Mouse (Mus musculus) intestine, postnatal 0 days (tissue): ENCODE data around the gene Chst11. TPM values are rescaled to one million over a fixed set of nuclear protein-coding genes. Genes with fewer than 3 reads are reported as not detected.

Experiments used
- ATAC-seq: fragments of 200-750 bp; cut with Nextera tagmentation; 2 replicates; pipeline ENCODE4 v1.8.0; 2017; ENCODE audit warnings: mild to moderate bottlenecking, moderate TSS enrichment, moderate library complexity
- H3K27ac ChIP-seq: fragments of 300-500 bp; sonication (generic); 2 replicates; pipeline ENCODE4 v1.5.1; 2014; ENCODE audit warnings: mild to moderate bottlenecking, low read depth, low read length, moderate library complexity
- H3K27me3 ChIP-seq: fragments of 300-500 bp; sonication (generic); replicated peaks from 2 replicates; pipeline ENCODE4 v1.6.1; 2014; ENCODE audit warnings: low read length, mixed read lengths; ENCODE audit not compliant: control insufficient read depth, insufficient read depth
- H3K36me3 ChIP-seq: fragments of 300-500 bp; sonication (generic); 2 replicates; pipeline ENCODE4 v1.6.1; 2014; ENCODE audit warnings: mild to moderate bottlenecking, moderate library complexity; ENCODE audit not compliant: control insufficient read depth, insufficient read depth
- H3K4me1 ChIP-seq: fragments of 300-500 bp; sonication (generic); replicated peaks from 2 replicates; pipeline ENCODE4 v1.6.1; 2014; ENCODE audit warnings: antibody characterized with exemption, low read length, mixed read lengths; ENCODE audit not compliant: control insufficient read depth, insufficient read depth
- H3K4me2 ChIP-seq: fragments of 300-500 bp; sonication (generic); replicated peaks from 2 replicates; pipeline ENCODE4 v1.6.1; 2014; ENCODE audit warnings: low read depth, mild to moderate bottlenecking, moderate library complexity
- H3K4me3 ChIP-seq: fragments of 300-500 bp; sonication (generic); 2 replicates; pipeline ENCODE4 v1.5.1; 2014; ENCODE audit warnings: low read depth, low read length
- H3K9ac ChIP-seq: fragments of 300-500 bp; sonication (generic); 2 replicates; pipeline ENCODE4 v1.6.1; 2014; ENCODE audit warnings: mild to moderate bottlenecking, low read depth, low read length
- H3K9me3 ChIP-seq: fragments of 300-500 bp; sonication (generic); 2 replicates; pipeline ENCODE4 v1.6.1; 2016; ENCODE audit warnings: mixed run types; ENCODE audit not compliant: control insufficient read depth
- CTCF ChIP-seq: sonication (generic); IDR thresholded peaks from 2 replicates; pipeline ENCODE4 v1.5.1; 2016; ENCODE audit warnings: low read depth, mild to moderate bottlenecking, control low read depth, antibody characterized with exemption, moderate library complexity
- WGBS: fragments of 180-500 bp; shearing (Covaris S2); extraction: QIAGEN DNeasy Blood & Tissue Kit; methylation state at CpG from one replicate; pipeline ENCODE4 v1.1.7; 2014; 5-methylcytosine and 5-hydroxymethylcytosine counted together
- polyA plus RNA-seq: library from polyadenylated mRNA; unstranded; fragments of >200 nt; fragmentation: Nextera tagmentation; extraction: Ambion mirVana; gene quantifications from 2 replicates; pipeline ENCODE4 v1.2.1, GENCODE M21; 2015

The Chst11 gene
- polyA plus RNA-seq, 1 experiment from 2014 or later: 0.50 TPM

- no peak overlapping the region for H3K4me2 ChIP-seq
- H3K36me3 ChIP-seq: no peaks in the 10 kb centered on the region
- H3K27me3 ChIP-seq: no peaks in the 10 kb centered on the region
- H3K9me3 ChIP-seq: no peaks in the 10 kb centered on the region
- H3K4me1 ChIP-seq: no peaks in the 10 kb centered on the region; the same call in 1 of the 2 replicates
- ATAC-seq: no peak
- no peak overlapping the region for H3K27ac ChIP-seq
- no peak overlapping the region for H3K9ac ChIP-seq
- 66% methylated on average over 10 of the region's 10 CpGs for WGBS
- no peak for TF ChIP-seq CTCF
- no peak overlapping the region for H3K4me3 ChIP-seq
Measured at GRCm38 (mm10) chr10:83080930-83081329, 95.6 kb downstream of the Chst11 start.

GRCm38 (mm10) chr10:83083946-83084345 lies 98.6 kb downstream of the Chst11 start:
- ATAC-seq: no peak
- no peak overlapping the region for H3K27ac ChIP-seq
- no peak overlapping the region for H3K4me3 ChIP-seq
- no peaks in the 10 kb centered on the region for H3K27me3 ChIP-seq
- H3K4me1 ChIP-seq: no peaks in the 10 kb centered on the region; the same call in 1 of the 2 replicates
- H3K9ac ChIP-seq: no peak overlapping the region
- H3K9me3 ChIP-seq: no peaks in the 10 kb centered on the region
- H3K36me3 ChIP-seq: no peaks in the 10 kb centered on the region
- no peak overlapping the region for H3K4me2 ChIP-seq
- 36% methylated on average over 9 of the region's 9 CpGs for WGBS
- no peak for TF ChIP-seq CTCF

GRCm38 (mm10) chr10:83088318-83088717 lies 103.0 kb downstream of the Chst11 start:
- Histone ChIP-seq H3K9me3 (no peaks in the 10 kb centered on the region), H3K4me1 (no peaks in the 10 kb centered on the region), H3K36me3 (no peaks in the 10 kb centered on the region), H3K4me3 (no peak overlapping the region), H3K4me2 (no peak overlapping the region), H3K9ac (no peak overlapping the region), H3K27ac (no peak overlapping the region), H3K27me3 (no peaks in the 10 kb centered on the region)
- 58% methylated on average over 7 of the region's 7 CpGs for WGBS
- no peak for ATAC-seq
- TF ChIP-seq CTCF: no peak

- ATAC-seq: no peak
- TF ChIP-seq CTCF: no peak
- Histone ChIP-seq H3K9me3 (no peaks in the 10 kb centered on the region), H3K4me3 (no peak overlapping the region), H3K4me2 (no peak overlapping the region), H3K4me1 (no peaks in the 10 kb centered on the region), H3K27ac (no peak overlapping the region), H3K36me3 (no peaks in the 10 kb centered on the region), H3K9ac (no peak overlapping the region), H3K27me3 (no peaks in the 10 kb centered on the region)
- WGBS: 72% methylated on average over 2 of the region's 2 CpGs
Measured at GRCm38 (mm10) chr10:83088826-83089225, 103.5 kb downstream of the Chst11 start.

- Histone ChIP-seq H3K36me3 (no peaks in the 10 kb centered on the region), H3K4me3 (no peak overlapping the region), H3K27ac (no peak overlapping the region), H3K4me1 (no peaks in the 10 kb centered on the region), H3K27me3 (no peaks in the 10 kb centered on the region), H3K4me2 (no peak overlapping the region), H3K9me3 (no peaks in the 10 kb centered on the region), H3K9ac (no peak overlapping the region)
- no peak for ATAC-seq
- WGBS: 83% methylated on average over 8 of the region's 8 CpGs
- TF ChIP-seq CTCF: no peak
Measured at GRCm38 (mm10) chr10:83090185-83090584, 104.9 kb downstream of the Chst11 start.

- Histone ChIP-seq H3K9me3 (no peaks in the 10 kb centered on the region), H3K4me2 (no peak overlapping the region), H3K27me3 (no peaks in the 10 kb centered on the region), H3K4me1 (no peaks in the 10 kb centered on the region), H3K27ac (no peak overlapping the region), H3K36me3 (no peaks in the 10 kb centered on the region), H3K9ac (no peak overlapping the region), H3K4me3 (no peak overlapping the region)
- WGBS: 71% methylated on average over 6 of the region's 6 CpGs
- TF ChIP-seq CTCF: no peak
- 0 out of 2 replicates have a peak, but pooled peaks have one; percentile 29 for ATAC-seq
Measured at GRCm38 (mm10) chr10:83093705-83094104, 108.4 kb downstream of the Chst11 start.

GRCm38 (mm10) chr10:83094248-83094647 lies 109.0 kb downstream of the Chst11 start:
- Histone ChIP-seq H3K9me3 (no peaks in the 10 kb centered on the region), H3K4me3 (no peak overlapping the region), H3K9ac (no peak overlapping the region), H3K27me3 (no peaks in the 10 kb centered on the region), H3K27ac (no peak overlapping the region), H3K4me2 (no peak overlapping the region), H3K4me1 (no peaks in the 10 kb centered on the region), H3K36me3 (no peaks in the 10 kb centered on the region)
- ATAC-seq: no peak
- 78% methylated on average over 10 of the region's 10 CpGs for WGBS
- no peak for TF ChIP-seq CTCF
